Mouse (Mus musculus) gonadal fat pad, adult 2 months (tissue): ENCODE results near the gene 1700010B08Rik. TPM values are rescaled to one million over a fixed set of nuclear protein-coding genes. Genes with fewer than 3 reads are reported as not detected.
"Not testable (repeated sequence)": the region's sequence is repeated elsewhere in the genome, so short reads cannot be mapped to it uniquely, and the experiment has no call there.

ENCODE experiments used
- DNase-seq: peaks from one replicate; pipeline ENCODE4 v3.0.0-alpha.2; 2012; ENCODE audit warnings: low read depth
- polyA plus RNA-seq: library from polyadenylated mRNA; depleted of rRNA; stranded (reverse); fragments of >200 nt; gene quantifications from 2 replicates; pipeline ENCODE4 v1.2.3, GENCODE M21; 2012; rRNA removed

1700010B08Rik gene
- polyA plus RNA-seq = 0.62 and 1.9 TPM in 2 replicates

- DNase-seq = not testable (repeated sequence)
These were observed at the start of gene 1700010B08Rik for GRCm38 (mm10) chr2:173719115-173719514. Gene 1700010B08Rik, plus strand, starts transcription at chr2:173719415.

GRCm38 (mm10) chr2:173672328-173672896 is 46.8 kb upstream of the 1700010B08Rik start:
- no peak for DNase-seq

- no peak for DNase-seq
These were observed 45.7 kb upstream of the 1700010B08Rik start for GRCm38 (mm10) chr2:173673469-173673868.

- no peak for DNase-seq
These were observed 40.6 kb upstream of the 1700010B08Rik start for GRCm38 (mm10) chr2:173678593-173678992.

GRCm38 (mm10) chr2:173679217-173679616 is 40.0 kb upstream of the 1700010B08Rik start:
- no peak for DNase-seq

GRCm38 (mm10) chr2:173680153-173680552 is 39.1 kb upstream of the 1700010B08Rik start:
- no peak for DNase-seq

- no peak for DNase-seq
These were observed 36.4 kb upstream of the 1700010B08Rik start for GRCm38 (mm10) chr2:173682773-173683172.

GRCm38 (mm10) chr2:173685781-173686361 is 33.3 kb upstream of the 1700010B08Rik start:
- DNase-seq = no peak

GRCm38 (mm10) chr2:173687363-173687762 is 31.9 kb upstream of the 1700010B08Rik start:
- no peak for DNase-seq

- no peak for DNase-seq
These were observed 29.4 kb upstream of the 1700010B08Rik start for GRCm38 (mm10) chr2:173689835-173690234.

- no peak for DNase-seq
These were observed 27.5 kb upstream of the 1700010B08Rik start for GRCm38 (mm10) chr2:173691748-173692147.

GRCm38 (mm10) chr2:173692693-173693092 is 26.5 kb upstream of the 1700010B08Rik start:
- no peak for DNase-seq

GRCm38 (mm10) chr2:173698850-173699249 is 20.4 kb upstream of the 1700010B08Rik start:
- DNase-seq = no peak

GRCm38 (mm10) chr2:173702096-173702866 is 16.9 kb upstream of the 1700010B08Rik start:
- no peak for DNase-seq

GRCm38 (mm10) chr2:173702867-173703237 is 16.4 kb upstream of the 1700010B08Rik start:
- no peak for DNase-seq

GRCm38 (mm10) chr2:173705827-173706551 is 13.2 kb upstream of the 1700010B08Rik start:
- DNase-seq = no peak

GRCm38 (mm10) chr2:173707626-173708025 is 11.6 kb upstream of the 1700010B08Rik start:
- DNase-seq = not testable (repeated sequence)

GRCm38 (mm10) chr2:173710193-173710592 is 9.0 kb upstream of the 1700010B08Rik start:
- DNase-seq = no peak

- DNase-seq = no peak
These were observed 6.6 kb upstream of the 1700010B08Rik start for GRCm38 (mm10) chr2:173712656-173713055.

GRCm38 (mm10) chr2:173713241-173713640 is 6.0 kb upstream of the 1700010B08Rik start:
- no peak for DNase-seq

- DNase-seq = no peak
These were observed 4.5 kb upstream of the 1700010B08Rik start for GRCm38 (mm10) chr2:173714620-173715218.

GRCm38 (mm10) chr2:173716966-173717365 is 2.2 kb upstream of the 1700010B08Rik start:
- no peak for DNase-seq
